Mouse (Mus musculus) urinary bladder, postnatal 25 days (tissue): ENCODE measurements at regions not wholly inside any gene's neighbourhood (a gene's known extent, or its start where the extent isn't known, plus 50 kb on each side); places are given as distances from the start of the nearest gene placed in this dataset.

ENCODE experiments used
- DNase-seq: peaks from one replicate; pipeline ENCODE4 v3.0.0; 2022; ENCODE audit warnings: low spot score

DNA sequence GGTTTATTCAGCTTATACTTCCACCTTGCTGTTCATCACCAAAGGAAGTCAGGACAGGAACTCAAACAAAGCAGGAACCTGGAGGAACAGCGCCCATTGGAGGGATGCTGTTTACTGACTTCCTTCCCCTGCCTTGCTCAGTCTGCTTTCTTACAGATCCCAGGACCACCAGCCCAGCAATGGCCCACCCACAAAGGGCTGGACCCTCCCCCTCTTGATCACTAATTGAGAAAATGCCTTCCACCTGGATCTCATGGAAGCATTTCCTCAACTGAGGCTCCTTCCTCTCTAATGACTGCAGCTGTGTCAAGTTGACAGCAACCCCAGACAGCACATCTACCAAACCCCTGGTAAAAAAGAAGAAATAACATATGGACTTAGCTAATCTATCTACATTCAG is 312.7 kb downstream of the Sox4 start:
- no peak for DNase-seq

DNA sequence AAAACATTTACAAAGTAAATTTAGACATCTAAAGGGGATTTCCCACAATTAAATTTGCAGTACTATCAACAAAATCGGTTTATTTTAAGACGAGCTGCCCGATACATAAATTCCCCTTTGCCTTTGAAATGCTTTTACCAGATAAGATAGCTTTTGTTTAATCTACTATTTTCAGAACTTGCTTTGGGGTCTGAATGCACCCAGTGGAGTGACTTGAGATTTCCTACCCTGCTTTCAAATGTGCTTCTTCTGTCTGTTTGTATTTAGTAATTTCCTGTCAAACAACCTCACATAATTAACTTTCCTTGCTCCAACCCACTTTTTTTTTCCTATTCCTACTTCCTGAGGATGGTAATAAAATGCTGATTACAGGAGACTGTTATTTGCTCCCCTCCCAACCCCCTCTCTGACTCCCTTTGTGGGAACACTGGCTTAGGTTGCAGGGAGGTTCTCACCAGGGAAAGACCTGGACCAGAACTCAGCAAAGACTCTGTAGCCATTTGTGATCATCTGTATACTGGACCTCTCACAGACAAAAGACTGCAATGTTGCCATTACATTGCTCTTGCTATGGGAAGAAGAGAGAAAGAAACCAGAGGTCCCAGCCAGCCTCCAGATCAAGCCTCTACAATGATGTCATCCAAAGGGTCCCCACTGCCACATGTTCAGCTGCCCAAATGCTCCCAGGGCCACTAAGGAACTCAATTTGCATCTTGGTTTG is 318.1 kb downstream of the Sox4 start:
- DNase-seq, result no peak

DNA sequence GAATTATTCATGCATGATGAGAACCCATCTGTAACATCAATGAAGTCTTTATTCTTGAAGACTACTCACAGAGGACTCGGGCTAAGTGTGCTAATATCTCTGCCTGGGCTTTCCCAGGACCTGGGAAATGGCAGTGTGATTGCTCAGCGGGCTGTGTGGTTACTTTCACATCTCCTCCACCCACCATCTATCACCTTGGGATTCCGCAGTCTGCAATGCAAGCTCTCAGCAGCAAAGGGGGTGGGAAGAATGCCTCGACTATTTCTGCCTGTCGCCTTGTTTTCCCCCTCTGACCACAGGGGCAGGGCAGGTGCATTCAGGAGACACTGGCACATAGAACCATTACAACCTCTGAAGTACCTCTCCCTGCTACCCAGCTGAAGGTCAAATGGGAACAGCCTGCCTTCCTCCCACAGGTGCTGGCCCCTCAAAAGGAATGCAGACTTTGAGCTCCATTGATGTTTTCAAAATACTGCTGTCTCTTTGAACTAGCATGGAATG is 319.9 kb downstream of the Sox4 start:
- no peak for DNase-seq

DNA sequence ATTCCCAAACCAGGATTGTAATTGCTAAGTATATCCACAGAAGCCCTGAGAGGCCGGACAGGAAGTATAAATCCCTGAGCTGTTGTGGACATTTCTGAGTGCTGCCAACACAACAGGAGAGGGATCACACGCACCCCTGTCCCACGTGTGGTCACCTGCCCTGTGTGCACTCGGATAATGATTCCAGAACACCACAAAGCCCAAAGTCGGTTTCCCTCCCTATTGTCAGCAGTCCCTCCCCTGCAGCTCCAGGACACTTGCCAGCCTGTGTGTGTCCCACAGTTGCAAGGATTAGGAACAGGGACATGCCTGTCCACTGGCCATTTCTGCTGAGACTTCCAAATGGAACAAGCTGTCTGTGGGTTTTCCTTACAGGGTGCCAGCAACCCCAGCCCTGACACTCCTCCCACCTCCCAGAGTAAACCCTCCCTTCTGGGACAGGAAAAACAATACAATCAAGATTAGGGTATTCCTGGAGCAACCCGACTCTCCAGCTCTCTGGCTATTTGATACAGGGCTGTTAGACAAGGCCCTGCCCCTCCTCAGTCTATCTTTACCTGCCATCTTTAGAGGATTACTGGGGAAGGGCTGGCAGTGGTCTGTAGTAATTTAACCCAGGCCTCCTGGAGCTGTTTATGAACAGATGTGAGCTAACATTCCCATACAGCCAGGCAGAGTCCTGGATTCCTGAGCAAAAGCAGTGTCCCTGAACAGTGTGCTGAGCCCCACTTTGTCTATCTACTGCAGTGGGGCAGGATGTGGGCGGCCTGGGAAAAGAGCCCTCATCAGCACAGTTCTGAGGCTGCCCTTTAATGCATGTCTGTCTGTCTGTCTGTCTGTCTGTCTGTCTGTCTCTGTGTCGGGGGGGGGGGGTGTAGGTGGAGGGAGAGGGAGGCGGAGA is 323.8 kb downstream of the Sox4 start:
- no peak for DNase-seq

DNA sequence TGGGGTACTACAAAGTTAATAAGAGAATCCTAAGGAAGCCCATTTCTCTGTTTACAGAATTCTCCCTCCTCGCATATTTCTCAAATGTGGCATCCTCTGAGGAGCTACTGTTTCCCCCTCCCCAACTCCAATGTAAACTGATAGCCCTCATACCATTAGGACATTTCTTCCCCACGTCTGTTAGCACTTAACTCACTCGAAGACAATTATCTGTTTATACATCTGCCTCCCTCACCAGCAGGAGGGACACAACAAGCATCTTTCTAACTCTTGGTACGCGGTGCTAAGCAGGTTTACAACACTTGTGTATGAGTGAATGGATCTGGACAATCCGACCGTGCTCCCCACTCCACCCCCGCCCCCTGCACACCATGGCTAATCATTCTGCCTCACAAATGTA is 324.8 kb downstream of the Sox4 start:
- DNase-seq, result no peak

DNA sequence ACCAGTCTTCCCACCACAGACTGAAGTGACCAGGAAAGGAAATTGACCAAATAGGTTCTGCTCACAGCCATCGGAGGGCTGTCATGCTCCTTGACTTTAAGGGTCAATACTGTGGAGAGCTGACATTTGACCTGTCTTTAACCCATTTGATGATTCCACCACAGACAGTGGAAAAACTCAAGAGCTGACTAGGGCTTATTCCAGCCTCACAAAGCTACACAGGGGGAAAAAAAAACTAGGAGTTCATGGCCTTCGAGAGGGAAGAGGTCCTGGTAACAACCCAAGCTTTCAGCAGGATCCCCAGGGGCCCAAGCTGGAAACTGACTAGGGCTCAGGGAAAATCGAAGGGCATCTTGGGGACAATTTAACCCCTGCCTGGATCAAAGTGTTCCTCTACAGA is 334.6 kb downstream of the Sox4 start:
- no peak for DNase-seq

DNA sequence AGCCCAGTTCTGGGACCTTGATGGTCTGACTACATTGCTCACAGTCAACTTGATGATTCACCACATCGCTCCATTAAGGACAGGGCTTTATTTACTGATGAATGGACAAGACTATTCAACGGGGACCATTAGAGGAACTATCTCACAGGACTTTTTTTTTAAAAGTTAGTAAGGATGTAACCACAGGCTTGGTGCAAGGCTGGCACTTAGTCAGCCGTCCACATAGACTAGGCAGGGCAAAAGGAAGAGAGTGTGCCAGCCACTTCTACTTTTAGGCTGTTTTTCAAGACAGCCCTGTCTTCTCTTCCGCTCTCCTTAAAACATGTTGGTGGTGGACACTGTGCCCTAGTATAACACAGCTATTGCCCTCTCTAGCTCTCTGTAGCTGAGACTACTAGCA is 336.0 kb downstream of the Sox4 start:
- DNase-seq, result no peak

DNA sequence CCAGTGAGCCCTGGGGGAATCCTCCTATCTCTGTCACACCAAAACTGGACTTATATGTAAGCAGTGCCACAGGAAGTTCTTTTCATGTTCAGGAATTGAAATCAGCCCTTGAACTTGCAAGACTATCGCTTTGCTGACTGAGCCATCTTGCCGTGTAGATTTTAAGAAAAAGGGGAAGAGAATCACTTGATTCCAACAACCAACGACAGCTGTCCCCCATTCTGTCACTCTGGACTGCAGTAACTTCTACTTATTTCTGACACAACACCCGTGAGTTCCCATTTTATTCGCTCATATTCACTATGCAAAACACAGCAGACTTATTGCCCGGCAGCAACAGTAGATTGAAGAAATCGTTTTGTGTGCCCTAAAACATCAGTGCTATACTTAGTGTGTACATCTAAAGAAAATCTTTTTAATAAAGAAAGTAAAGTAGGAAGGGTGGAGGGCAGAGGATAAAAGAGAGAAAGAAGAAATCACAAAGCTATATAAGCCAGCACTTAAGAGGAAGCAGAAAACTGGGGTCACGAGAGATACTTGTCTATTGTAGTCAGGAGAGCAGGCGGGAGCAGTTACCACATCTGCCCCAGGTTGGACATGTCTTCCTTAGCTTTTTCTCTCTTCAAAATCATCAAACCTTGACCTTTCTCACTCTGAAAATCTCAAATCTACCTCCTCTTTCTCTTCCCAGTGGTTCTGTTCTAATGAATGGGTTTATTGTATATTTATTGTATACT is 336.7 kb downstream of the Sox4 start:
- no peak for DNase-seq

DNA sequence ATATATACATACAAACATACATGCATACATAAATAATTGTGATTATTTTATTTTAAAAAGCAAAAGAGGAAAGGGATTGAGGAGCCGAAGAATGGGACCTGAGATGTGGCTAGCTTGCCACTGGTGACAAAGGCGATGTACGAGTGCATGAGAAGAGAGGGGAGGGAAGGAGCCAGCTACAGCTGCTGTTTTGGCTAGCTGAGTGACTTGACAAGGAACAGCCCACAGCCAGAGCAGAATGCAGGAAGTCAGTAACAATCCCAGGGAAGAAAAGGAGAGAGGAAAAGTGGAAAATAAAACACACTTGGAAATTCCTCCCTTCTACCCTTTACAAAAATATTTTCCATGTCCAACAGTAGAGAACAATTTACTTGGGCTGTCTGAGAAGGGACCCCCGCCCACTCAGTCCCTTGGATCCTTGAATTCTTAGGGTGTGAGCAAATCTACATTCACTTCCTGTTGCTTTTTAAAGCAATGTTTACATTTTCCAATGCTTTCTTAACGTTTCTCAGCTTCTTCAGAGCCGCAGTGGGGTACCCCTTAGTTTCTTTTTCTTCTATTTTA is 345.9 kb downstream of the Sox4 start:
- DNase-seq, result no peak

DNA sequence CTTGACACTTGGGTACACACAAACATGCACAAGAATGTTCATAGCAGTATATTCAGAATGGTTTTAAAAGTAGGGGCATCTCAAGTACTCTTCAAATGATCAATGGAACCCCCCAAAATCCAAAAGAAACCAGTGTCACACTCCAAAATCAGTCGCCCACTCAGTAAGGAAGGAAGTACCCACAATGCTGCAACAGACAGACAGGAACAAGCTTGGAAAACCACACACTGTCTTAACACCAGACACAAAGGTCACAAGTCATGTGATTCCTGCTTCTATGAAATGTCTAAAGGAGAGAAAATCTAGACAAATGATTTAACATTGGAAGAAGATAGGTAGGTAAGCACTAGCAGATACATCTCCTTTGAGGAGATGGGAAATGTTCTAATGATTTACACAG is 346.9 kb downstream of the Sox4 start:
- no peak for DNase-seq

DNA sequence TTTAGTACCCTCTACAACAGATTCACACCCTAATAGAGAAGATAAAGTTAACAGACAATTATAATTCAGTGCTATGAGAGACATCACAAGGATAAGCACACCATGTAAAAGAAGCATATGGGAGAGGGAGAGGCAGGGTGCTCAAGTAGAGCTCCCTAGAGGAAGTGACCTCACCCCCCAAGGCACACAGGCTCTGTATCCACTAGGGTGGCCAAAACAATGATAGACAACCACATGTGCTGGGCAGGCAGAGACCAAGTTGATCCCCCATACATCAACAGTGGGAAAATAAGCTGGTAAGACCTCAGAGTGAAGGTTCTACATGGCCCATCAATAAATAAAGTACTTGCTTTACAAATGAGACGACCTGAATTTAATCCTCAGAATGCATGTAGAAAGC is 347.7 kb downstream of the Sox4 start:
- no peak for DNase-seq

DNA sequence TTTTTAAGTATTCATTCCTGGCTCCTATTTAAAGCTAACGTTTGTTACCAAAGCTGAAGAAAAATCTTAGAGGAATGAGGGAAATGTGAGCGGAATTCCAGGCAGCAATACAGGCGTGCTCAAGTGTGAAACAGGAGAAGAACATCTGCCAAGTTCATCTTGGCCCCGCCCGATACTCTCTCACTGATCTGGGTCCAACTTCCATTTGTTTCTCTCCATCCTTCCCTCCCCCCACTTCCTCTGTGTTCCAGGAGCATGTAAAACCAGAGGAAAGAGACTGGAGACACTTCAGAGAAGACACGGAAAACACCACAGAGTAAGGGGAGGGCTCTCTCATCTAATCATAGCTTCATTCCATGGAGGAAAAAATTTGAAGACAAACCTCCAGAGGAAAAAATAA is 346.7 kb downstream of the Gm11361 start:
- no peak for DNase-seq

DNA sequence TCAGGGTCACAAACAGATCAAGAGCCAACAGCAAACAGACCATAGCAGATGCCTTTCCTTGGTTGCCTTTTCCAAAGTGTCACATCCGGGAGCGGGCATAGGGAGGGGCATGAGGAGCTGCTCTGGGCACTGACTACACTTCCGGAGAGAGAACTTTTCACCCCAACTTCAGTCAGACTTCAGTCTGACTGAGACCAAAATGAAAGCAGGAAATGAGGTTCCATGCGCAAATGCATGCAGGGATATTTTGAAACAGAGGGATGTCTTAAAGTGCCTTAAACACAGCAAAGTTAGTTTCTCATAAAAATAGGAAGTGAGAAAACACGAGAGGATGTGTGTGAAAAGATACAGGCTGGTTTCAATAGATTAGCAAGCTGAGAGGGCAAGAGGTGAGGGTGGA is 343.5 kb downstream of the Gm11361 start:
- no peak for DNase-seq

DNA sequence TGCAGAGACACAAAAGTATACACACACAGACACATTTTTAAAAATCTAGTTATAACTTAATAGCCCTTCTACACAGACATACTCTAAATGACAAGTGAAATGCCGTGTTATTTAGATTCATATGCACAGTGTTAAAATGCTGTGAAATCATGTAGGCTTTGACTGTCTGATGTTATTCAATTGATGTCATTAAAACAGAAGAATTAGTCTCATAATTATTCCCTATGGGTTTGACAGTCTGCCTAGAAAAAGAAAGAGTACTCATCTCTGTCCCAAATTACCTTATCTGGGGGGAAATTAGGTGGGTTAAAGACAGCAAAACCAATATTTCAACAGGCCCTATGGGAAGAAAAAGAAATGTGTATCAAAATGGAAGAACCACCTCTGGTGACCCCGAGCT is 339.0 kb downstream of the Gm11361 start:
- no peak for DNase-seq

DNA sequence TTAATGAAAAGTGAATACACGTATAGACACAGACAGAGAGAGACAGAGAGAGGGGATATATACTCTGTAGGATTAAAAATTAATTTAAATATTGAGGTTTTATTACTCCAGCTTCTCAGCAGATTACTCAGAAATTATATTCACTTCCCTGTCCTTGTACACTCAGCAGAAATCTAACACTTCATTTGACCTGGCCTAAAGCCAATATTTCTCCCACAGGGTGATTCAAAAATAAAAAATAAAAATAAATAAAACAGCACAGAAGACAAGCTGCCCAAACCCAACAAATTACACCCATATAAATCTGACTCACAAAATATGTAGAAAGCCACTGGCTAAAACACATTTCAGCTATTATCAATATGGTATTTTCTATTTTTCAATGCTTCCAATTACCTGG is 334.8 kb downstream of the Gm11361 start:
- DNase-seq, result no peak

DNA sequence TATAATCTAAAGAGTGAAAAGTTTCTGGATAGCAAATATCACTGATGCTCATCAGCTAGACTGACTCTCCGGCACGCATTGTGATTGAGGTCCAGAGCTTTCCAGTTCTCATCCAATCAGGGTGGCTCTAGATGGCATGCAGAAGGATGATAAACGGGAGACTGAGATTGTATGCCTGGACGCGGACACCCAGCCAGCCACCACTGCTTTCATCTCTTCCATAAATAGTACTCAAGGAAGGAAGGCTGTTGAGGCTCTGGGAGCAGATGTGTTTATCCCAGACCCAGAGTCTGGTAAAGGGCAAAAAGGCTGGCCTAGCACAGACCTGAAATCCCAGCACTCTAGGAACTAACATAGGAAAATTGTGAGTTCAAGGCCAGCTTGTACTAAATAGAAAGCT is 330.6 kb downstream of the Gm11361 start:
- no peak for DNase-seq

DNA sequence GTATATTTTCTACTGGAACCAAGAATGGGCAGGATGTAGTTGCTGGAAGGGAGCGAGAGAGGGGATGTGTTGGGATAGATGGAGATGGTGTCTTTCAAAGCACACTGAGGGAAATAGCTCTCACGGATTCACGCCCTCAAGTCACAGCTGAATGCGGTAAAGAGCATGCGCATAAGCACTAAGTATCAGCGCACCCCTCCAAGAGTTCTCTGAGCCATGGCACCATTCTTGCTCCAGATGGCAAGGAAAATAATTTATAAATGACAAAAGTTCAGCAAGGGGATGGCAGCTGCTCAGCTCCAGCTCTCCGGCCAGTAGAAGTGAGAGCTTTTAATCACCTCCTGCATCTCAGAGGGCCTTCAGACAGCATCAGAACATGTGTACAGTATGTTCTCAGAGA is 329.4 kb downstream of the Gm11361 start:
- no peak for DNase-seq

DNA sequence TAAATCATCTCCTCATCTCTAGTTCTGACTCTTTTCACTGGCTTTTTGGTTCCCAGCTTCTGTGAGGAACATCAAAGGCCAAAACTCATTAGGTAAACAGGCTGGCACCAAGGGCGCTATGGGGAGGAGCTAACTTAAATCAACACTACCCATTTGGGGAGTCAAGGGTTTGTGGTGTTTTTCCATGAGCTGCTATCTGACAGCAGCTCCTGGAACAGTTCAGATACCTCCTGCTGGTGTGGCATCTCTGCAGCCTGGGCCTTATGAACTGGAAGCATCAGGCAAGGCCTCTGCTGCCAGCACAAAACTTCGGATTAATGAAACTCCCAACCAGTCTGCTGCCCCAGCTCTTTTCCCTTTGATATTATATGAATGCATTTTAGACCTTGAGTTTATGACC is 328.8 kb downstream of the Gm11361 start:
- DNase-seq, result no peak

DNA sequence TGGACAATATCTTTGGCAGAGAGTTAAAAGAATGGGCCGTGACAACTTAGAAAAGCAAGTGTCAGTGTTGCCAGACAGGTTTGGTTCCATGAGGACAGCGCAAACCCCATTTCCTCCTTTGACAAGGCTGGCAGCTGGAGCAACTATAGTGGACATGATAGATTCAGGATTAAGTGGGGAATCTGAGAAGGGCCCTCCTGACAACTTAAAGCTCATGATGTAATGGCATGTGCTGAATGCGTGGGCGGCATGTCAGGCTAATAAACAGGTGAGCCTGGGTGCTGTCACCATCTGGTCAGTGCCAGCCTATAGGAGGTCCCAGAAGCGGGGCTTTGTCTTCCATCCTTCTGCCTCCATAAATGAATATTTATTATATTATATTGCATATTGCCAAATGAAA is 326.3 kb downstream of the Gm11361 start:
- DNase-seq, result no peak

DNA sequence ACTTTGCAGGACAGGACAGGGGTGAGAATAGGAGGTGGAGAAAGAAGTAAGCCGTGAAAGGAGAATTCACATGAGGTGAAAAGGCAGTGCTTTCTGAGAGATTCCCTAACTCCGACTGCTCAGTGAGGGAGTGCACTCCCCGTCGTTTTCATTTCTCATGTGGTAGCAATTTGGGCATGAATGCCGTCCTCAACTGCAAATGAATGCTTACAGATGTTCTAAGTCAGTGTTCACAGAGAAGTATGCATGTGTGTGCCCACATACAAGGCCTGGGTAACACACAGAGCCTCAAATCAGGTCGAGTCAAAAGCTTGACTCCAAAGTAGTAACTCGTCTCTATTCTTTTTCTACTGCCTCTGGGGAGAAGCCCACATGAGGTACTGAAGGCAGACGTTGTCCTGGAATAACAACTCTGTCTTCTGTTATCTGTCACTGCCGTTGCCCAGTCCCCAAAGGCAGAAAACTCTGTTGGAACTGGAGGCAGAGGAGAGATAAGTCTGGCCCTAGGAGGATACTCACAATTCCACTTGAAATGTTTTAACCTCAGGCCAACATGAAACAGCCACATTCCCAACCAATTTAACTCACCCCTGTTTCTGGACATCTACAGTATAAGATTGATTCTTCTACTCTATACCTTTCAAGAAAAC is 318.0 kb downstream of the Gm11361 start:
- DNase-seq, result no peak

DNA sequence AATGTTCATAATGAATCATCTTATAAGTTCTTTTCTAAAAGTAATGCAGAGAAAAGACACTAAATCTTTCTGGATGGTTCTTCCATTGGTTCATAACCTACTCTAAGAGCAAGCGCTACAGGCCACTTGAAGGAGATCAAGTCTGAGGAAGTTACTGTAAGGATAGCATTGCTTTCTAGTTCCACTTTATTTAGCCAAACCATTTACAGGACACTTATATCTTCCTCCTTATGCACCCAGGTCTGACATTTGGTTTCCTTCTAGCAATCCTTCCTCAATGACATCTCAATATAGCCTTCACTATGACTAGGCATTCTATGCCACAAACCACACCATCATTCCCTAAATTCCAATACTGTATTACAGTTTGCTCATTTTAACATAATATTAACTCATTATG is 316.0 kb downstream of the Gm11361 start:
- no peak for DNase-seq

DNA sequence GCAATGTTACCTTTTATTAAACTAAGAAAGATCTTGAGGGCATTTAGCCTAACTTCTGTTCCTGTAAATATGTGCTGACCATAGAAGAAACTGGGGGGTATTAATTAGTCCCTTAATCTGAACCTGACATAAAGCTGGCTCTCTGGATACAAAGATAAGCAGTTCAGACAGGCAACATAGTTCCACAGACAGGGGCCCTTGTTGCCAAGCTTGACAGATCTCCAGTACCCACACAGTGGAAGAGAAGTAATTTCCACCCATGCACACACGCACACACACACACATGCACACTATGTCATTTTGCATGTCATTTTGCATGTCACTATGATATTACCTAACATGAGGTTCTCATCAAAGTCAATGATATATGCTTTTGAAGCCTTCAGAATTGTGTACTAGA is 315.1 kb downstream of the Gm11361 start:
- DNase-seq, result no peak
